Mouse (Mus musculus) mouse trophoblast stem cell (cell line): ENCODE measurements around the gene Cd247.

Source experiments
- in situ Hi-C, 2 experiments: fragments of 300-500 bp; cut with MseI, MboI; formaldehyde crosslinking; loops; 2 replicates in 1 of 2; 3 replicates in 1 of 2; pipeline ENCODE4 v1.15.1; 2025

Cd247 gene

DNA sequence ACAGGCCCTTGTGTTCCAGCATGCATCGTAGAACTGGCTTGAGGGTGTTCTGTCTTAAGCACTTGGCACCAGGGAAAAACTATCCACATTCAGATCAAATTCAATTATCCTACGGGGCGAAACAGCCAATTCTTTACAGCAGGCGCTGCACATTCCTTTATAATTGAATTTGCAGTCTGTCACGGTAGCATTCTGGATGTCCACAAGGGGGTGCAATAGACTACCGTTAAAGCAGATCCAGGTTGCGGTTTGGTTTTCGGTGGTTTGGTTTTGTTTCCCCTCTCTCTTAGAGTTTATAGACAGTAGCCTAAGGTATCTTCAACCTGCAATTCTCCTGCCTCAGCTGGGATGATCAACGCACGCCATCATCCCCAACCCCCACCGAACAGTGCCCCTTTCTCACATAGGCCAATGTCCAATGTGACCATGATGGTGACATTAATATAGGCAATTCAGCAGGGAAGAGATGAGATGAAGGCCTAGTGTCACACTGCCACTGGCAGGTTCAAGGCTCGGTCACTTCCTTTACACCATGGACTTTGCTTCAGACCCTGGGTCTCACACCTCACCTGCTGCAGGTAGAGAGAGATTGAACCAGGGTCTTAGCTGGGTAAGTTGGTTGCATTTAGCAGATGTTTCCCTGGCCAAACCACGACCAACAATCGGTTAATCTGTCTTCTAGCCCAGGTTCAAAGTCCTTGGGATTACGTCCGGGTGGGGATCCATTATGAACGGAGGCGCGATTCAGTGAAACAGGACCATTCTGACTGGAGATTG is 12.8 kb upstream of the Cd247 start:
- in situ Hi-C loops = loop anchor here (5.0 to 25.0 kb wide), 2 partner anchors 377 to 537 kb away; no protein-coding TSS in a partner anchor

DNA sequence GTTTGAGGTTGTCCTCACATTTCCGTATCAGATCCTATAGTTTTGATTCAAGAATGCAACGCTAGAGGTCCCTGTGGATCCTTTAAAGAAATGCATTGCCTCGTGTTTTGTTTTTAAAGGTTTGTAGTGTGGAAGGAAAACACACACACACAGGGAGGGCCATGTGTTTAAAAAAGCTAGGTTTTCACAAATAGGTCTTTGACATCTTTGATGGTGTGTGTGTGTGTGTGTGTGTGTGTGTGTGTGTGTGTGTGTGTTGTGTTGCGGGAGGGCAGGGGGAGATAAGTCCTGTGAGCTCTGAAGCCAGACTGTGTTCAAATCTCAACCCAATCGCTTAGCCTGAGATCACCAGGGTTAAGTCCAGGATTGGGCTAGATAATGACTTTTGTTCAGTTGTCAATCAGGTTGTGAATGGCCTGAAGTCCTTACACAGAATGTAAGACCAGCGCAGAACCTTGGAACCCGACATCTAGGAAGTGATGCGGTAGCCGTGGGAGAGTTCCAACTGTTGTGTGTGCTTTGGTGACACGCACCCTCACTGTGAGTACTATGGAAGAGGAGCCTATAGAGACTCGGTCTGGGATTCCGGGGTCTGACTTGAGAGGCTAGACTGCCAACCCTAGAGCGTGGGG is 8.4 kb upstream of the Cd247 start:
- in situ Hi-C loops = loop anchor here (5.0 to 25.0 kb wide), 3 partner anchors 75 to 532 kb away; no protein-coding TSS in a partner anchor

DNA sequence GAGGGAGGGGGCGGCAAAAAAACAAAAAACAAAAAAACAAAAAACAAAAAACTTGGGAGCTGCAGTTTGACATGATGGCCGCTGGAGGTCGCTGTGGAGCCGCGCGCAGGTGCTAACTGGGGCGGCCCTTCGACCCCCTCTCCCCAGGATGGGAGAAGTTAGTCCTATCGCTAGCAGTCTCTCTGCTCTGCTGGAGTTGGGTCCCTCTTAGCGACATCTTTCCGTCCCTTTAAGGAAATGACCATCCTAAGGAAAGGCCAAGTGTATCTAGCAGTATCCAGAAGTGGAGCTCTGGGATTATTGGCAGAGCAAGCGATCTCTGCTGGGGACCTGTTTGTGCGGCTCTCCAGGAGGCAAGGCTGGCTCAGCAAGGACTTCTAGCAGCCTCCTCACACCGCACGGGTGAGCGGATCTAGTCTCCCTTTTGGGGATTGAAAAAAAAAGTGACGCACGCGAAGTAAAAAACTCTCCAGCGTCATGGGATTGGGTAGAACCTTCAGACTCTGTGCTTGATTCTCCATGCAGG is 7.8 kb upstream of the Cd247 start:
- in situ Hi-C loops = loop anchor here (5.0 to 25.0 kb wide), 3 partner anchors 74 to 532 kb away; no protein-coding TSS in a partner anchor

DNA sequence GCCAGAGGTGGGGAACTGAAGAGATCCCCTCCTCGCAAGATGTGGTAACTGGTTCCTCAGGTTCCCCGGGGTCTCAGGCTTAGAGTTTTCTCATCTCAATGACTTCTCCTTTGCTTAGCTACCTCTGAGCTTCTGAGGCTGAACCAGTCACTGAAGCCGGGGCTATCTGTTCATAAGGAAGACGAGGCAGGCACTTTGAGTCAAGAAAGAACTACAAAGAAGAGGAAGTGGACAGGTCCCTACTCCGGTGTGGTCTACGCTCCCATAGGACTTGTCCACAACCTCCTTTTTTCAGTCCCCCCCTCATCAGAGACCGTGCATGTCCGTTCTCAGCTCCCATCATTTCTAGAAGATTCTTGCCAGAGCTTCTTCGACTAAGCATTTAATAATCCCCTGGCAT is 7.1 kb upstream of the Cd247 start:
- in situ Hi-C loops = loop anchor here (5.0 to 25.0 kb wide), 3 partner anchors 73 to 531 kb away; no protein-coding TSS in a partner anchor

- in situ Hi-C loops = loop anchor here (5.0 to 25.0 kb wide), 3 partner anchors 73 to 530 kb away; no protein-coding TSS in a partner anchor
Observed at GRCm38 (mm10) chr1:165781911-165782310, 6.6 kb upstream of the Cd247 start.

GRCm38 (mm10) chr1:165786296-165786695 is 2.2 kb upstream of the Cd247 start:
- in situ Hi-C loops = loop anchor here (10.0 to 25.0 kb wide), 2 partner anchors 69 to 526 kb away; no protein-coding TSS in a partner anchor

DNA sequence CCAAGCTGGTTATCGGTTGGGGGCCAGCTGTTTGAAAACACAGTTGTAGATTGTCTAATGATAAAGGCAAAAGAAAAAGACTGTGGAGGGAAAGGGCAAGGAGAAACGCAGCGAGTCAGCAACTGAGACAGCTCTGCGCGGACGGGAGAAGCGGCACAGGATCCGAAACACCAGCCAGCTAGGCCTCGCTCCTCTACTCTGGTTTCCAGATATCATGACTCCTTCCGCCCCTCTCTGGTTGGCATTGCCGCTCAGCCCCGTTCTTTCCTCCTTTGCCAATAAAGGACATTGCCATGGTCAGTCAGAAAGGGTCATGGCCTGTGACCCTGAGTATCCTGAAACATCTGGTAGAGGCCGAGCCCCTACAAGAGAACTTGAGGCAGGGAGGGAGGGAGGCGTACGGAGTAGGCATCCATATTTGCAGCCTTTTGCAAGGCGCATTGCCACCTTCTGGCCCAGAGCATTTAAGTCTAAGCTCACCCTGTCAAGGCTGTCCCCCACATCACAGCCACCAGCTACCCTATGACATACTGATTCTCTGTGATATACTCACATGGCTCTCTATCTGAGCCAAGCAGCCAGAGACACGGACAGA is 682 bp downstream of the Cd247 start:
- in situ Hi-C loops = loop anchor here (10.0 to 25.0 kb wide), 2 partner anchors 66 to 523 kb away; no protein-coding TSS in a partner anchor

- in situ Hi-C loops = loop anchor here (10.0 to 25.0 kb wide), 2 partner anchors 65 to 522 kb away; no protein-coding TSS in a partner anchor
Observed at GRCm38 (mm10) chr1:165789963-165790362, 1.5 kb downstream of the Cd247 start.

GRCm38 (mm10) chr1:165790461-165791210 is 2.2 kb downstream of the Cd247 start:
- in situ Hi-C loops = loop anchor here (25.0 kb wide), 1 partner anchor 522 kb away; no protein-coding TSS in a partner anchor

GRCm38 (mm10) chr1:165791411-165791810 is 2.9 kb downstream of the Cd247 start:
- in situ Hi-C loops = loop anchor here (25.0 kb wide), 1 partner anchor 521 kb away; no protein-coding TSS in a partner anchor

DNA sequence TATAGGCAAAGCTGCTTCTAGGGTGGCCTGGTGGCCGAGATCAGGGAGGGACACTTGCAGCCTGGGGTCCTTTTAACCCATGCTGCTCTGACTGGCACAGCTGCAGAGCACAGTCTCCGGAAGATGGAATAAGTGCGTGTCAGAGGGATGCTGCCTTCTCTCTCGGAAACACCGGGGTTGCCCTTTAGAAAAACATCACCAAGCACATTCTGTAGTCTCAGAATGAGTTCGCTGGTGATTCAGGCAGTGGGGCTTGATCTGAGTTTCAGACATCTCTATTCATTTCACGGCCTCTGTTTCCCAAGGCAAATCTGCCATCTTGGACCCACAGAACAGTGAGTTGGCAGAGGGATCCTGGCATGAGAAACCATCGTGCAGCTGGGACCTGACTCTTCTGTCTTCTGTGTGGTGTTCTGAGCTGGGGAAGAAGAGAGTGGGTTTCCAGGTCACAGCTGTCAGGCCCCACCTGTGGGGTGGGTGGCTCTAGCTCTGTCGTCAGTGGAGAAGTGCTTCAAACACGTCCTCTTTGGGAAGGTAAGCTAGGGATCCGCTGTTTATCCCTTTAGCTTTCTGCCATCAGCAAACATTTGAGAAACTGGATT is 13.3 kb downstream of the Cd247 start:
- in situ Hi-C loops = no loop called here

DNA sequence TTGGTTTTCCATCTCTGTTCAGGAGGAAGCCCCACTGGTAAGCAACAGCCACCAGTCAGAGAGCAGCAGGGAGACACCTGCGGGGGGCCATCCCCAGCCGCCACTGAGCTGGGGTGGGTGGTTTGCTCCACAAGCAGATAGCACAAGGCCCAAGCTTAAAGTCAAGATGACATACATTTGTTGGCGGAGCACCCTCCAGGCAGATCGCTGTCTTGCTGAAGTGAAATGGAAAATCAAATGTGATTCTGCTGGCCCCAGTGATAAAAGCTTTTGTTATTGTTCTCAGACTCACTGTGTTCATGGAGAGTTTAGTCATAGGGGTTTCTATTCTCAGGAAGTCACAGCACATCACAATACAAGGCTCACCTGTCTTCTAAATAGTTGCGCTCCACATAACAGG is 14.6 kb downstream of the Cd247 start:
- in situ Hi-C loops = no loop called here

DNA sequence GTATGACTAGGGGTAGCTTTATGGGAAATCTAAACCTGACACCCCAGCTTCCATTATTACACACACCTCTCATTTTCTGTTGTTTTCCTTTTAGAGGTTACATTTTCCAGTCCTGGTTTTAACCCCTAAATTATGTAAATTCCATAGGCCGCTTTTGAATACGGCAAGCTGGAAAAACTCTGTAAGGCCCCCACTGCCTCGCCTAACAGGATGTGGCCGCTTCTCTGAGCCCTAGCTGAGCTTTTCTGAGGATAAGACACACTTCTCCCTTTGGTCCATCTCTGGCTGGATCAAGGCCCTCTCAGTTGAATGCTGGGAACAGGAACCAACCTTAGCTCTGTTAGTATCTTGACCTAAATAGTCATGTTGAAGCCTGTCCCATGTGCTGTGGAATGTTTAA is 15.7 kb downstream of the Cd247 start:
- in situ Hi-C loops = no loop called here

- in situ Hi-C loops = no loop called here
Observed at GRCm38 (mm10) chr1:165810633-165811032, 22.2 kb downstream of the Cd247 start.

GRCm38 (mm10) chr1:165811170-165811569 is 22.7 kb downstream of the Cd247 start:
- in situ Hi-C loops = no loop called here

- in situ Hi-C loops = no loop called here
Observed at GRCm38 (mm10) chr1:165812775-165813174, 24.3 kb downstream of the Cd247 start.

- in situ Hi-C loops = no loop called here
Observed at GRCm38 (mm10) chr1:165814116-165814515, 25.6 kb downstream of the Cd247 start.

GRCm38 (mm10) chr1:165814521-165815278 is 26.2 kb downstream of the Cd247 start:
- in situ Hi-C loops = no loop called here

- in situ Hi-C loops = no loop called here
Observed at GRCm38 (mm10) chr1:165816391-165816790, 27.9 kb downstream of the Cd247 start.

DNA sequence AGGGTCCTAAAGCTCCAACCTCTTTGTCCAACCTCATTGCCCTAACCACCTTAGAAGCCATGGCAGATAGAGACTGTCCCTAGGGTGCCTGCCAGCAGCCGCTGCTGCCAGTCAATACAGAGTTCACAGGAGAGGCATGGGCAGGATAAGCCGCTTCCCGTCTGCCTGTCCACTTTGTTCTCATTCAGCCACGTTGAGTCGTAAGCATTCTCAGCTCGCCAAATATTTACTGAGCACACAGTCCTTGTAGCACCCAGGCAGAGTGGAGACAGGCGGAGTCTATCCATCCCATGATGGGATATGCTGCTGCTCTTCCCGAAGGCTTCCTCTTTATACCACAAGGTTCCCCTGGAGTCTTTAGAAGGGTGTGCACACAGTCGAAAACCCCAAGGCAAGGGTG is 28.8 kb downstream of the Cd247 start:
- in situ Hi-C loops = no loop called here
